Mouse (Mus musculus) right cerebral cortex, postnatal 10 days (tissue): ENCODE results near the gene Cat.

Source experiments
- DNase-seq, 2 experiments: peaks; one replicate each; pipeline ENCODE4 v3.0.0; 2021; ENCODE audit warnings: low spot score in 2 of 2

Cat gene

GRCm38 (mm10) chr2:103436534-103436933 lies 48.4 kb downstream of the Cat start:
- DNase-seq, result no peak

GRCm38 (mm10) chr2:103435110-103435509 lies 49.9 kb downstream of the Cat start:
- DNase-seq, result peak; percentile 58 to 73

- DNase-seq, result no peak
Measured at GRCm38 (mm10) chr2:103432695-103433275, 52.2 kb downstream of the Cat start.

- DNase-seq, result no peak
Measured at GRCm38 (mm10) chr2:103430712-103431111, 54.2 kb downstream of the Cat start.

- no peak for DNase-seq
Measured at GRCm38 (mm10) chr2:103428356-103428755, 56.6 kb downstream of the Cat start.

- no peak for DNase-seq
Measured at GRCm38 (mm10) chr2:103425456-103426063, 59.4 kb downstream of the Cat start.

- DNase-seq, result peak; percentile 69 to 82
Measured at GRCm38 (mm10) chr2:103424349-103425026, 60.5 kb downstream of the Cat start.

- no peak for DNase-seq
Measured at GRCm38 (mm10) chr2:103423884-103424283, 61.1 kb downstream of the Cat start.

- DNase-seq, result no peak
Measured at GRCm38 (mm10) chr2:103420650-103421507, 64.1 kb downstream of the Cat start.

- no peak for DNase-seq
Measured at GRCm38 (mm10) chr2:103415774-103416173, 69.2 kb downstream of the Cat start.

GRCm38 (mm10) chr2:103413381-103413780 lies 71.6 kb downstream of the Cat start:
- no peak for DNase-seq

GRCm38 (mm10) chr2:103411816-103412215 lies 73.1 kb downstream of the Cat start:
- no peak for DNase-seq

GRCm38 (mm10) chr2:103411348-103411747 lies 73.6 kb downstream of the Cat start, which contains the start of gene Elf5:
Elf5 (plus strand) TSS chr2:103411688.
- DNase-seq, result no peak

- no peak for DNase-seq
Measured at GRCm38 (mm10) chr2:103406239-103406638, 78.7 kb downstream of the Cat start.
